Comparison of ENCODE assay signal across 25 mouse cellular contexts in genomic region chr11:106440318-106440717, GRCm38 (mm10). TPM values are rescaled to one million over a fixed set of nuclear protein-coding genes. Genes with fewer than 3 reads are reported as not detected.
DNase-seq lines count a peak whose midpoint lies in the region; ATAC-seq lines count a peak whose summit lies in the region.
"Had no signal": no experiment of that assay in that cellular context is flagged by ENCODE, and none has a peak within 500 bp of the region (broad histone marks: within the 10 kb centered on the region; RNA-seq: fewer than 3 reads in every experiment).

No protein-coding gene starts in this region.

- WGBS in embryonic facial prominence, embryonic 13.5 days = 91% methylated on average over 2 of the region's 2 CpGs
- 93% methylated on average over 2 of the region's 2 CpGs for WGBS in embryonic facial prominence, embryonic 10.5 days
- WGBS in liver, embryonic 12.5 days (ENCODE audit: insufficient replicate concordance) = 76% methylated on average over 2 of the region's 2 CpGs
- 76% methylated on average over 2 of the region's 2 CpGs for WGBS in liver, embryonic 16.5 days (ENCODE audit: insufficient replicate concordance)
- 91% methylated on average over 2 of the region's 2 CpGs for WGBS in forebrain, embryonic 12.5 days

- no peaks in the 10 kb centered on the region for H3K27me3 ChIP-seq in embryonic facial prominence, embryonic 13.5 days
- no peaks in the 10 kb centered on the region for H3K27me3 ChIP-seq in embryonic facial prominence, embryonic 10.5 days (replicated peaks; ENCODE audit: low read depth, poor library complexity, severe bottlenecking)
- H3K27me3 ChIP-seq in liver, embryonic 12.5 days (replicated peaks) = no peaks in the 10 kb centered on the region
- H3K27me3 ChIP-seq in liver, embryonic 16.5 days (ENCODE audit: control insufficient read depth, insufficient read depth, low read depth, low read length) = no peaks in the 10 kb centered on the region
- H3K27me3 ChIP-seq in forebrain, embryonic 12.5 days = no peaks in the 10 kb centered on the region
- H3K27me3 ChIP-seq: CH12.LX; hindbrain, embryonic 13.5 days had no signal

- no peaks in the 10 kb centered on the region for H3K4me1 ChIP-seq in embryonic facial prominence, embryonic 13.5 days
- H3K4me1 ChIP-seq in embryonic facial prominence, embryonic 10.5 days = peaks cover 6% of the 10 kb centered on the region
- peaks cover 29% of the 10 kb centered on the region for H3K4me1 ChIP-seq in liver, embryonic 12.5 days
- H3K4me1 ChIP-seq in liver, embryonic 16.5 days (ENCODE audit: control insufficient read depth, low read depth, low read length) = peaks cover 21% of the 10 kb centered on the region
- no peaks in the 10 kb centered on the region for H3K4me1 ChIP-seq in forebrain, embryonic 12.5 days
- H3K4me1 ChIP-seq: forebrain, embryonic 10.5 days; hindbrain, embryonic 10.5 days; hindbrain, embryonic 13.5 days had no signal

- no peak for DNase-seq in embryonic facial prominence, embryonic 10.5 days (ENCODE audit: low spot score)
- DNase-seq in liver = no peak
- DNase-seq: adrenal gland, adult 8-10 months; adrenal gland, postnatal 25 days; B cell, adult 2 months; cerebellum, adult 18-20 months; cerebellum, adult 9-10 months; cerebellum, postnatal 25 days; forebrain, postnatal 0 days; gastrocnemius, adult 2 months; gastrocnemius, postnatal 14 days; heart, adult 11 months had no signal

- no peak for ATAC-seq in embryonic facial prominence, embryonic 13.5 days (ENCODE audit: insufficient number of reproducible peaks, insufficient read depth, low FRiP score, low TSS enrichment, low read depth)
- ATAC-seq in liver, embryonic 12.5 days = no peak
- no peak for ATAC-seq in liver, embryonic 16.5 days (ENCODE audit: low read depth)
- no peak for ATAC-seq in forebrain, embryonic 12.5 days (ENCODE audit: low FRiP score)
- ATAC-seq: forebrain, embryonic 14.5 days; forebrain, postnatal 0 days; hindbrain, embryonic 16.5 days; intestine, postnatal 0 days had no signal

- H3K27ac ChIP-seq in embryonic facial prominence, embryonic 13.5 days = no peak overlapping the region
- H3K27ac ChIP-seq in embryonic facial prominence, embryonic 10.5 days (replicated peaks) = no peak overlapping the region
- H3K27ac ChIP-seq in liver, embryonic 12.5 days = peak overlapping the region; percentile 38; the same call in 1 of the 2 replicates
- no peak overlapping the region for H3K27ac ChIP-seq in liver, embryonic 16.5 days (ENCODE audit: low read length)
- no peak overlapping the region for H3K27ac ChIP-seq in forebrain, embryonic 12.5 days
- H3K27ac ChIP-seq: forebrain, embryonic 10.5 days; gastrocnemius, adult 2 months; hindbrain, embryonic 10.5 days; hindbrain, embryonic 13.5 days had no signal

- 0 out of 2 replicates have a peak overlapping the region, but pooled peaks have one; percentile 16 for H3K9ac ChIP-seq in embryonic facial prominence, embryonic 13.5 days
- no peak overlapping the region for H3K9ac ChIP-seq in liver, embryonic 12.5 days
- 0 out of 2 replicates have a peak overlapping the region, but pooled peaks have one; percentile 11 for H3K9ac ChIP-seq in liver, embryonic 16.5 days (ENCODE audit: low read depth, low read length)
- H3K9ac ChIP-seq in forebrain, embryonic 12.5 days = no peak overlapping the region
- H3K9ac ChIP-seq: forebrain, postnatal 0 days; hindbrain, embryonic 13.5 days had no signal

- no peaks in the 10 kb centered on the region for H3K9me3 ChIP-seq in embryonic facial prominence, embryonic 13.5 days
- no peaks in the 10 kb centered on the region for H3K9me3 ChIP-seq in embryonic facial prominence, embryonic 10.5 days
- H3K9me3 ChIP-seq in liver, embryonic 12.5 days (replicated peaks) = no peaks in the 10 kb centered on the region
- H3K9me3 ChIP-seq in liver, embryonic 16.5 days (replicated peaks; ENCODE audit: control insufficient read depth, low read length) = no peaks in the 10 kb centered on the region
- no peaks in the 10 kb centered on the region for H3K9me3 ChIP-seq in forebrain, embryonic 12.5 days
- H3K9me3 ChIP-seq: forebrain, embryonic 10.5 days; G1E; hindbrain, embryonic 10.5 days; hindbrain, embryonic 13.5 days had no signal

- no peaks in the 10 kb centered on the region for H3K36me3 ChIP-seq in embryonic facial prominence, embryonic 13.5 days
- no peaks in the 10 kb centered on the region for H3K36me3 ChIP-seq in embryonic facial prominence, embryonic 10.5 days (replicated peaks)
- H3K36me3 ChIP-seq in liver, embryonic 12.5 days = 0 out of 2 replicates have a peak, but pooled peaks cover 3% of the 10 kb centered on the region
- no peaks in the 10 kb centered on the region for H3K36me3 ChIP-seq in liver, embryonic 16.5 days (ENCODE audit: control insufficient read depth, insufficient read depth)
- H3K36me3 ChIP-seq in forebrain, embryonic 12.5 days (replicated peaks) = no peaks in the 10 kb centered on the region
- H3K36me3 ChIP-seq: forebrain, embryonic 10.5 days; hindbrain, embryonic 10.5 days; hindbrain, embryonic 13.5 days had no signal

- no peak overlapping the region for H3K4me3 ChIP-seq in embryonic facial prominence, embryonic 13.5 days
- H3K4me3 ChIP-seq in embryonic facial prominence, embryonic 10.5 days = no peak overlapping the region
- H3K4me3 ChIP-seq in liver, embryonic 12.5 days = no peak overlapping the region
- no peak overlapping the region for H3K4me3 ChIP-seq in liver, embryonic 16.5 days (ENCODE audit: low read depth, low read length)
- no peak overlapping the region for H3K4me3 ChIP-seq in forebrain, embryonic 12.5 days (replicated peaks)
- H3K4me3 ChIP-seq: forebrain, embryonic 10.5 days; gastrocnemius, adult 2 months; hindbrain, embryonic 10.5 days; hindbrain, embryonic 13.5 days had no signal

- H3K4me2 ChIP-seq in embryonic facial prominence, embryonic 13.5 days = no peak overlapping the region
- no peak overlapping the region for H3K4me2 ChIP-seq in liver, embryonic 12.5 days
- H3K4me2 ChIP-seq in liver, embryonic 16.5 days (ENCODE audit: low read depth, low read length) = no peak overlapping the region
- H3K4me2 ChIP-seq in forebrain, embryonic 12.5 days = no peak overlapping the region
- H3K4me2 ChIP-seq: heart, embryonic 11.5 days; hindbrain, embryonic 13.5 days had no signal

RNA-seq across cellular contexts. Expression of gene Ern1, which starts 47.3 kb away (rescaled TPM):
- polyA plus RNA-seq in embryonic facial prominence, embryonic 13.5 days (2015; fragmentation: Nextera tagmentation; extraction: Ambion mirVana) = 7.0 and 7.5 TPM in 2 replicates
- polyA plus RNA-seq in embryonic facial prominence, embryonic 10.5 days (2016; fragmentation: Nextera tagmentation; extraction: Ambion mirVana) = 5.4 and 5.5 TPM in 2 replicates
- polyA plus RNA-seq in liver, embryonic 12.5 days (2016; fragmentation: Nextera tagmentation; extraction: Ambion mirVana) = 6.7 and 6.8 TPM in 2 replicates
- polyA plus RNA-seq in liver, embryonic 16.5 days (2015; fragmentation: Nextera tagmentation; extraction: Ambion mirVana) = 4.7 and 5.2 TPM in 2 replicates
- 6.6 and 8.6 TPM in 2 replicates for polyA plus RNA-seq in forebrain, embryonic 12.5 days (2016; fragmentation: Nextera tagmentation; extraction: Ambion mirVana)

RNA-seq across cellular contexts. Expression of gene Icam2, which starts 52.4 kb away (rescaled TPM):
- 26.2 and 32.6 TPM in 2 replicates for polyA plus RNA-seq in embryonic facial prominence, embryonic 13.5 days (2015; fragmentation: Nextera tagmentation; extraction: Ambion mirVana)
- 16.9 and 20.6 TPM in 2 replicates for polyA plus RNA-seq in embryonic facial prominence, embryonic 10.5 days (2016; fragmentation: Nextera tagmentation; extraction: Ambion mirVana)
- 22.8 and 23.1 TPM in 2 replicates for polyA plus RNA-seq in liver, embryonic 12.5 days (2016; fragmentation: Nextera tagmentation; extraction: Ambion mirVana)
- polyA plus RNA-seq in liver, embryonic 16.5 days (2015; fragmentation: Nextera tagmentation; extraction: Ambion mirVana) = 13.4 and 14.8 TPM in 2 replicates
- 8.1 and 9.8 TPM in 2 replicates for polyA plus RNA-seq in forebrain, embryonic 12.5 days (2016; fragmentation: Nextera tagmentation; extraction: Ambion mirVana)

Comparison
In these comparisons a context has a peak if more than half of its experiments do, and no peak if none do; other contexts are left out.
1. H3K9ac ChIP-seq: peak in embryonic facial prominence, embryonic 13.5 days (single experiment) and liver, embryonic 16.5 days (single experiment); none in liver, embryonic 12.5 days (single experiment) and forebrain, embryonic 12.5 days (single experiment).